In genomic region chr6:114250311-114250710, GRCm38 (mm10) we compare ENCODE assay signal across 8 mouse cellular contexts. TPM values are rescaled to one million over a fixed set of nuclear protein-coding genes. Genes with fewer than 3 reads are reported as not detected.
DNase-seq lines count a peak whose midpoint lies in the region; ATAC-seq and TF ChIP-seq lines count a peak whose summit lies in the region.

No protein-coding gene starts in this region.

- H3K36me3 ChIP-seq in hindbrain, embryonic 10.5 days: no peaks in the 10 kb centered on the region
- H3K36me3 ChIP-seq in hindbrain, embryonic 12.5 days: no peaks in the 10 kb centered on the region
- H3K36me3 ChIP-seq in testis, adult 2 months (ENCODE audit: control insufficient read depth, insufficient read depth, low read length): no peaks in the 10 kb centered on the region

- no peaks in the 10 kb centered on the region for H3K9me3 ChIP-seq in hindbrain, embryonic 10.5 days
- no peaks in the 10 kb centered on the region for H3K9me3 ChIP-seq in hindbrain, embryonic 12.5 days (replicated peaks)

- WGBS in hindbrain, embryonic 10.5 days: 10% methylated on average over 5 of the region's 5 CpGs
- 10% methylated on average over 5 of the region's 5 CpGs for WGBS in hindbrain, embryonic 12.5 days

- DNase-seq in hindbrain, embryonic 10.5 days (ENCODE audit: low spot score): peak; percentile 80
- DNase-seq in cerebellum, adult 8-10 months: peak; percentile 69
- DNase-seq in forelimb bud, embryonic 11.5 days (ENCODE audit: low read depth, low spot score): peak; percentile 88
- DNase-seq in kidney, adult 18-20 months: peak; percentile 81
- peak; percentile 79 for DNase-seq in left cerebral cortex, postnatal 4 days
- peak; percentile 14 to 26 for DNase-seq in natural killer cell, adult 2 months (ENCODE audit: low spot score in 2 of 2)

- no peak overlapping the region for H3K27ac ChIP-seq in hindbrain, embryonic 10.5 days
- no peak overlapping the region for H3K27ac ChIP-seq in hindbrain, embryonic 12.5 days
- no peak overlapping the region for H3K27ac ChIP-seq in testis, adult 2 months (ENCODE audit: control insufficient read depth, insufficient read depth, low read depth, low read length)

- peaks cover 17% of the 10 kb centered on the region for H3K27me3 ChIP-seq in hindbrain, embryonic 10.5 days (ENCODE audit: insufficient read depth, poor library complexity, severe bottlenecking)
- peaks cover 10% of the 10 kb centered on the region for H3K27me3 ChIP-seq in hindbrain, embryonic 12.5 days
- H3K27me3 ChIP-seq in testis, adult 2 months (ENCODE audit: control insufficient read depth, insufficient read depth, low read length): no peaks in the 10 kb centered on the region

- H3K9ac ChIP-seq in hindbrain, embryonic 12.5 days: no peak overlapping the region

- H3K4me3 ChIP-seq in hindbrain, embryonic 10.5 days: no peak overlapping the region
- no peak overlapping the region for H3K4me3 ChIP-seq in hindbrain, embryonic 12.5 days
- H3K4me3 ChIP-seq in testis, adult 2 months (ENCODE audit: control insufficient read depth, low read depth, low read length): no peak overlapping the region

- peak; percentile 96 for TF ChIP-seq CTCF in testis, adult 2 months (IDR thresholded peaks at IDR 0.05; ENCODE audit: control insufficient read depth, insufficient read depth, insufficient replicate concordance, low read depth, low read length)

- intact Hi-C loops in left cerebral cortex, postnatal 4 days (cut with DNase I): no loop called here

- TF ChIP-seq POLR2A in testis, adult 2 months (IDR thresholded peaks at IDR 0.05; ENCODE audit: control insufficient read depth, low read depth, low read length): no peak

- 0 out of 2 replicates have a peak, but pooled peaks cover 3% of the 10 kb centered on the region for H3K4me1 ChIP-seq in hindbrain, embryonic 10.5 days (replicated peaks)
- peaks cover 3% of the 10 kb centered on the region; the same call in 1 of the 2 replicates for H3K4me1 ChIP-seq in hindbrain, embryonic 12.5 days
- no peaks in the 10 kb centered on the region for H3K4me1 ChIP-seq in testis, adult 2 months (ENCODE audit: control insufficient read depth, insufficient read depth, low read length)

- no peak for ATAC-seq in hindbrain, embryonic 12.5 days (ENCODE audit: low FRiP score)

- no peak overlapping the region for H3K4me2 ChIP-seq in hindbrain, embryonic 12.5 days (replicated peaks)

RNA-seq across cellular contexts. Expression of gene Slc6a1, which starts 32.1 kb away (rescaled TPM):
- polyA plus RNA-seq in hindbrain, embryonic 10.5 days (2016; fragmentation: Nextera tagmentation; extraction: Ambion mirVana): 3.7 and 15.2 TPM in 2 replicates
- polyA plus RNA-seq in hindbrain, embryonic 12.5 days (2016; fragmentation: Nextera tagmentation; extraction: Ambion mirVana): 47.1 and 47.6 TPM in 2 replicates
- 100 to 1,000 TPM; 190 to 242 TPM for total RNA-seq in left cerebral cortex, postnatal 4 days (2021)
- polyA plus RNA-seq in testis, adult 2 months (2012; rRNA removed): 0.19 and 0.27 TPM in 2 replicates

Comparison
In these comparisons a context has a peak if more than half of its experiments do, and no peak if none do; other contexts are left out.
1. DNase-seq: peak in every context shown above with its lines; median percentile 88 in forelimb bud, embryonic 11.5 days; 81 in kidney, adult 18-20 months; 80 in hindbrain, embryonic 10.5 days; 79 in left cerebral cortex, postnatal 4 days; 69 in cerebellum, adult 8-10 months; 20 in natural killer cell, adult 2 months.